Mouse (Mus musculus) lung, embryonic 15.5 days (tissue): ENCODE measurements at regions not wholly inside any gene's neighbourhood (a gene's known extent, or its start where the extent isn't known, plus 50 kb on each side); places are given as distances from the start of the nearest gene placed in this dataset.
A peak's percentile ranks its signal among the peaks of the same experiment; 100 is the strongest.

Experiments
- ATAC-seq: fragments of 200-750 bp; cut with Nextera tagmentation; 2 replicates; pipeline ENCODE4 v1.8.0; 2017; ENCODE audit warnings: moderate number of reproducible peaks, borderline replicate concordance; ENCODE audit not compliant: low FRiP score, low TSS enrichment; ENCODE audit errors: extremely low read depth
- H3K27ac ChIP-seq: fragments of 300-500 bp; sonication (generic); 2 replicates; pipeline ENCODE4 v1.5.1; 2015; ENCODE audit warnings: moderate library complexity, mild to moderate bottlenecking, inconsistent platforms
- H3K27me3 ChIP-seq: fragments of 300-500 bp; sonication (generic); 2 replicates; pipeline ENCODE4 v1.6.1; 2015; ENCODE audit warnings: inconsistent platforms
- H3K36me3 ChIP-seq: fragments of 300-500 bp; sonication (generic); 2 replicates; pipeline ENCODE4 v1.6.1; 2015; ENCODE audit warnings: inconsistent platforms
- H3K4me1 ChIP-seq: fragments of 300-500 bp; sonication (generic); 2 replicates; pipeline ENCODE4 v1.6.1; 2015; ENCODE audit warnings: inconsistent platforms
- H3K4me2 ChIP-seq: fragments of 300-500 bp; sonication (generic); 2 replicates; pipeline ENCODE4 v1.6.1; 2015; ENCODE audit warnings: inconsistent platforms, mild to moderate bottlenecking, moderate library complexity
- H3K4me3 ChIP-seq: fragments of 300-500 bp; sonication (generic); 2 replicates; pipeline ENCODE4 v1.5.1; 2015; ENCODE audit warnings: mild to moderate bottlenecking, inconsistent platforms
- H3K9ac ChIP-seq: fragments of 300-500 bp; sonication (generic); 2 replicates; pipeline ENCODE4 v1.6.1; 2015; ENCODE audit warnings: inconsistent platforms
- H3K9me3 ChIP-seq: fragments of 300-500 bp; sonication (generic); 2 replicates; pipeline ENCODE4 v1.6.1; 2016; ENCODE audit warnings: inconsistent platforms
- WGBS: fragments of 180-500 bp; shearing (Covaris S2); methylation state at CpG from one replicate; pipeline ENCODE4 v1.1.7; 2015; 5-methylcytosine and 5-hydroxymethylcytosine counted together

- Histone ChIP-seq H3K4me1 (no peaks in the 10 kb centered on the region), H3K9me3 (no peaks in the 10 kb centered on the region), H3K4me2 (no peak overlapping the region), H3K36me3 (no peaks in the 10 kb centered on the region), H3K9ac (no peak overlapping the region), H3K4me3 (no peak overlapping the region), H3K27ac (no peak overlapping the region), H3K27me3 (no peaks in the 10 kb centered on the region)
- 70% methylated on average over 7 of the region's 7 CpGs for WGBS
- no peak for ATAC-seq
Observed at GRCm38 (mm10) chr6:117771506-117771905, 69.5 kb upstream of the Zfp637 start.

GRCm38 (mm10) chr6:117772396-117772795, 68.6 kb upstream of the Zfp637 start:
- no peaks in the 10 kb centered on the region for H3K9me3 ChIP-seq

GRCm38 (mm10) chr6:117775304-117776050, 65.5 kb upstream of the Zfp637 start:
- no peak for ATAC-seq
- H3K27ac ChIP-seq: no peak overlapping the region
- H3K4me1 ChIP-seq: no peaks in the 10 kb centered on the region
- no peaks in the 10 kb centered on the region for H3K9me3 ChIP-seq
- no peaks in the 10 kb centered on the region for H3K27me3 ChIP-seq
- H3K4me3 ChIP-seq: no peak overlapping the region
- 54% methylated on average over 11 of the region's 11 CpGs for WGBS
- no peaks in the 10 kb centered on the region for H3K36me3 ChIP-seq
- H3K9ac ChIP-seq: no peak overlapping the region
- H3K4me2 ChIP-seq: no peak overlapping the region

More at GRCm38 (mm10) chr6:117772396-117772795, 68.6 kb upstream of the Zfp637 start:
- Histone ChIP-seq H3K27ac (no peak overlapping the region), H3K9ac (no peak overlapping the region), H3K36me3 (no peaks in the 10 kb centered on the region), H3K27me3 (no peaks in the 10 kb centered on the region), H3K4me1 (no peaks in the 10 kb centered on the region), H3K4me3 (no peak overlapping the region), H3K4me2 (no peak overlapping the region)
- no peak for ATAC-seq

GRCm38 (mm10) chr6:117778027-117778426, 63.0 kb upstream of the Zfp637 start:
- no peaks in the 10 kb centered on the region for H3K9me3 ChIP-seq
- H3K4me1 ChIP-seq: no peaks in the 10 kb centered on the region
- no peak overlapping the region for H3K4me2 ChIP-seq
- H3K27ac ChIP-seq: peak overlapping the region; percentile 48
- H3K4me3 ChIP-seq: no peak overlapping the region
- no peak overlapping the region for H3K9ac ChIP-seq
- H3K36me3 ChIP-seq: no peaks in the 10 kb centered on the region
- no peak for ATAC-seq
- H3K27me3 ChIP-seq: no peaks in the 10 kb centered on the region
- 59% methylated on average over 2 of the region's 2 CpGs for WGBS

- H3K36me3 ChIP-seq: no peaks in the 10 kb centered on the region
- H3K4me1 ChIP-seq: no peaks in the 10 kb centered on the region
- no peaks in the 10 kb centered on the region for H3K9me3 ChIP-seq
- H3K4me2 ChIP-seq: no peak overlapping the region
- no peak overlapping the region for H3K4me3 ChIP-seq
- peak; percentile 61; the same call in 1 of the 2 replicates for ATAC-seq
- H3K9ac ChIP-seq: no peak overlapping the region
- H3K27me3 ChIP-seq: no peaks in the 10 kb centered on the region
- 60% methylated on average over 8 of the region's 8 CpGs for WGBS
- H3K27ac ChIP-seq: peak overlapping the region; percentile 41; the same call in 1 of the 2 replicates
Observed at GRCm38 (mm10) chr6:117778481-117778880, 62.5 kb upstream of the Zfp637 start.

- no peak overlapping the region for H3K4me2 ChIP-seq
- H3K9ac ChIP-seq: no peak overlapping the region
- no peak for ATAC-seq
- H3K36me3 ChIP-seq: no peaks in the 10 kb centered on the region
- 79% methylated on average over 7 of the region's 7 CpGs for WGBS
- H3K4me1 ChIP-seq: no peaks in the 10 kb centered on the region
- H3K27ac ChIP-seq: peak overlapping the region; percentile 41; the same call in 1 of the 2 replicates
- no peak overlapping the region for H3K4me3 ChIP-seq
- no peaks in the 10 kb centered on the region for H3K27me3 ChIP-seq
- no peaks in the 10 kb centered on the region for H3K9me3 ChIP-seq
Observed at GRCm38 (mm10) chr6:117779020-117779419, 62.0 kb upstream of the Zfp637 start.

GRCm38 (mm10) chr6:117788580-117789540, 52.1 kb upstream of the Zfp637 start:
- 0 out of 2 replicates have a peak overlapping the region, but pooled peaks have one; percentile 41 for H3K27ac ChIP-seq
- peaks cover 11% of the 10 kb centered on the region for H3K4me1 ChIP-seq
- WGBS: 44% methylated on average over 12 of the region's 12 CpGs
- peak; percentile 83; the same call in 1 of the 2 replicates for ATAC-seq
- no peak overlapping the region for H3K4me2 ChIP-seq
- no peaks in the 10 kb centered on the region for H3K9me3 ChIP-seq
- H3K9ac ChIP-seq: no peak overlapping the region
- no peaks in the 10 kb centered on the region for H3K27me3 ChIP-seq
- no peaks in the 10 kb centered on the region for H3K36me3 ChIP-seq
- no peak overlapping the region for H3K4me3 ChIP-seq

GRCm38 (mm10) chr6:117790581-117790980, 50.4 kb upstream of the Zfp637 start:
- Histone ChIP-seq H3K4me3 (no peak overlapping the region), H3K4me1 (peaks cover 11% of the 10 kb centered on the region), H3K9ac (no peak overlapping the region), H3K27ac (no peak overlapping the region), H3K9me3 (no peaks in the 10 kb centered on the region), H3K27me3 (no peaks in the 10 kb centered on the region), H3K36me3 (no peaks in the 10 kb centered on the region), H3K4me2 (no peak overlapping the region)
- 91% methylated on average over 6 of the region's 6 CpGs for WGBS
- no peak for ATAC-seq
